Mouse (Mus musculus): Measurements from ENCODE around the gene Hamp. TPM values are rescaled to one million over a fixed set of nuclear protein-coding genes. Genes with fewer than 3 reads are reported as not detected.

Hamp gene
- polyA plus RNA-seq, 1 experiment, result not detected

- Histone ChIP-seq H3K4me3 (ENCODE audit: insufficient read depth, poor library complexity, severe bottlenecking) (no peak overlapping the region), H3K79me3 (ENCODE audit: low read depth) (peaks cover 3% of the 10 kb centered on the region), H3K79me2 (ENCODE audit: control insufficient read depth, insufficient read depth) (peaks cover 22% of the 10 kb centered on the region), H3ac (ENCODE audit: control insufficient read depth, insufficient read length, low read depth) (no peak overlapping the region), H3K36me3 (ENCODE audit: control insufficient read depth, insufficient read depth) (peaks cover 6% of the 10 kb centered on the region), H3K27me3 (ENCODE audit: control insufficient read depth, insufficient read depth, insufficient read length) (no peaks in the 10 kb centered on the region)
- no peak for TF ChIP-seq FOSL1 (IDR thresholded peaks at IDR 0.05; ENCODE audit: insufficient read depth, low read length, poor library complexity, severe bottlenecking)
- TF ChIP-seq USF1 (IDR thresholded peaks at IDR 0.05; ENCODE audit: low read depth), result no peak
- no peak for TF ChIP-seq CEBPB (IDR thresholded peaks at IDR 0.05; ENCODE audit: low read depth)
- TF ChIP-seq MYOG (IDR thresholded peaks at IDR 0.05; ENCODE audit: control insufficient read depth, extremely low read depth, insufficient read length), result no peak
- no peak for TF ChIP-seq MYOD1 (IDR thresholded peaks at IDR 0.05; ENCODE audit: control insufficient read depth, insufficient read length, low read depth)
- TF ChIP-seq MAX (IDR thresholded peaks at IDR 0.05), result no peak
- TF ChIP-seq CTCF (IDR thresholded peaks at IDR 0.05; ENCODE audit: control insufficient read depth, insufficient read depth, insufficient read length), result no peak
These were observed 16.0 kb upstream of the Hamp start for GRCm38 (mm10) chr7:30959786-30960349.

GRCm38 (mm10) chr7:30958866-30959487 lies 15.1 kb upstream of the Hamp start:
- H3K27me3 ChIP-seq (ENCODE audit: control insufficient read depth, insufficient read depth, insufficient read length), result no peaks in the 10 kb centered on the region
- peaks cover 13% of the 10 kb centered on the region for H3K36me3 ChIP-seq (ENCODE audit: control insufficient read depth, insufficient read depth)
- no peak overlapping the region for H3K4me3 ChIP-seq (ENCODE audit: insufficient read depth, poor library complexity, severe bottlenecking)
- H3ac ChIP-seq (ENCODE audit: control insufficient read depth, insufficient read length, low read depth), result no peak overlapping the region
- H3K79me2 ChIP-seq (ENCODE audit: control insufficient read depth, insufficient read depth), result peaks cover 28% of the 10 kb centered on the region
- no peak for TF ChIP-seq CTCF (IDR thresholded peaks at IDR 0.05; ENCODE audit: control insufficient read depth, insufficient read depth, insufficient read length)
- TF ChIP-seq CEBPB (IDR thresholded peaks at IDR 0.05; ENCODE audit: low read depth), result no peak
- TF ChIP-seq MYOG (IDR thresholded peaks at IDR 0.05; ENCODE audit: control insufficient read depth, extremely low read depth, insufficient read length), result no peak
- no peak for TF ChIP-seq FOSL1 (IDR thresholded peaks at IDR 0.05; ENCODE audit: insufficient read depth, low read length, poor library complexity, severe bottlenecking)
- no peak for TF ChIP-seq MYOD1 (IDR thresholded peaks at IDR 0.05; ENCODE audit: control insufficient read depth, insufficient read length, low read depth)
- TF ChIP-seq USF1 (IDR thresholded peaks at IDR 0.05; ENCODE audit: low read depth), result no peak
- no peak for TF ChIP-seq MAX (IDR thresholded peaks at IDR 0.05)
- H3K79me3 ChIP-seq (ENCODE audit: low read depth), result peaks cover 3% of the 10 kb centered on the region

DNA sequence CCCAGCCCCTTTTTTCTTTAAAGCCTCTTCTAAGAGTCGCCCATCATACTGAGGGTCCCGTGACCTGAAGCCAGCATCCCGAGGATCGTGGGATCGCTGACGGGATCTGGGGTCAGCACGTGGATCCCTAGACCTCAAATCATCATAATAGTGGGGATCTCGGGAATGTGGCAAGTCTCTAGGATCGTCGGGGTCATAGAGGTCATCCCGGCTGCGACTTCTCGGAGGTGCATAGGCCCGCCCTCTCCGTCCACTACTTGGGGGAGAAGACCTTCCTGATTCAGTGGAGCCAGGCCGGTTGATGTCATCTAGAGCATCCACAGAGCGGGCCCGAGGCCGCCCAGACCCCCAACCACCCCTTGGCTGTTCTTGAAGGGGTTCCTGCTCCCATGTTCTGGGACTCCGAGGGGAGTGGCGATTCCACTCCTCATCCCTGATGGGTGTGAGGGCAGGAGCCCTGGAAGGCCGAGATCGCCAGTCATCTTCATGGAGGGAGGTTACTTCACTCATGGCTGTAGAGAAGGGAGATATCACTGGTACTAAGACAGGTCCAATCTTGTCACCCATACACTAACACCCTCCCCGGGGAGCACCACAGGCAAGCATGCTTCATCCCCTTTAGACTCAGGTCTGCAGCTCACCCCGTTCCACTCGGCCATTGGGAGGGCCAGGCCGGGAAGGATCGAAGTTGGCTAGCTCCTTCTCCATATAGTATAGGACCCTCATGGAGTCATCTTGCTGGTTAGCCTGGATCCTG lies 14.5 kb upstream of the Hamp start:
- peak overlapping the region; percentile 60 for H3K4me3 ChIP-seq (ENCODE audit: insufficient read depth, poor library complexity, severe bottlenecking)
- H3K79me3 ChIP-seq (ENCODE audit: low read depth), result peaks cover 3% of the 10 kb centered on the region
- H3K79me2 ChIP-seq (ENCODE audit: control insufficient read depth, insufficient read depth), result peaks cover 28% of the 10 kb centered on the region
- TF ChIP-seq MYOG (IDR thresholded peaks at IDR 0.05; ENCODE audit: control insufficient read depth, extremely low read depth, insufficient read length) (no peak), FOSL1 (IDR thresholded peaks at IDR 0.05; ENCODE audit: insufficient read depth, low read length, poor library complexity, severe bottlenecking) (no peak), USF1 (IDR thresholded peaks at IDR 0.05; ENCODE audit: low read depth) (no peak), CEBPB (IDR thresholded peaks at IDR 0.05; ENCODE audit: low read depth) (no peak), MYOD1 (IDR thresholded peaks at IDR 0.05; ENCODE audit: control insufficient read depth, insufficient read length, low read depth) (no peak), MAX (IDR thresholded peaks at IDR 0.05) (no peak), CTCF (IDR thresholded peaks at IDR 0.05; ENCODE audit: control insufficient read depth, insufficient read depth, insufficient read length) (no peak)
- H3K36me3 ChIP-seq (ENCODE audit: control insufficient read depth, insufficient read depth), result peaks cover 20% of the 10 kb centered on the region
- peak overlapping the region; percentile 72 for H3ac ChIP-seq (ENCODE audit: control insufficient read depth, insufficient read length, low read depth)
- no peaks in the 10 kb centered on the region for H3K27me3 ChIP-seq (ENCODE audit: control insufficient read depth, insufficient read depth, insufficient read length)

DNA sequence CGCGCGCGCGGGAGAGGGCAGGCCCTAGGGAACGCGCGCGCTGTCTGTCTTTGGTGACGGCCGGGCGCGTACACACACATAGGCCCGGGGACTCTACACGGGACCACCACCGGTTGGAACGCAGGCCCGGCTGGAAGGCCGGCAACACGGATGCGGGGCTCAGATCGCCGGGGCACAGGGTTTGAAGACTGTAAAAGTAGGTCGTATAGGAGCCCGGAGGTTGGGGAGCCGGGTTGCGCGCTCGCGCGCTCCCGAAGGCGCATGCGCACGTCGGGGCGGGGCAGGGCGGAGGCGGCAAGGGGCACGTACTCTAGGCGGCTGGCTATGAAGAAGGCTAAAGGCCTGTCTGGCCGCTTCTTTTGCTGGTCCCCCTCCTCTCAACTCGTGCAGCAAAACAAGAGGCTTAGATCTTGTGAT lies 13.5 kb upstream of the Hamp start:
- Histone ChIP-seq H3K27me3 (ENCODE audit: control insufficient read depth, insufficient read depth, insufficient read length) (no peaks in the 10 kb centered on the region), H3K79me3 (ENCODE audit: low read depth) (peaks cover 3% of the 10 kb centered on the region), H3K4me3 (ENCODE audit: insufficient read depth, poor library complexity, severe bottlenecking) (peak overlapping the region; percentile 60), H3K79me2 (ENCODE audit: control insufficient read depth, insufficient read depth) (peaks cover 28% of the 10 kb centered on the region), H3ac (ENCODE audit: control insufficient read depth, insufficient read length, low read depth) (peak overlapping the region; percentile 95), H3K36me3 (ENCODE audit: control insufficient read depth, insufficient read depth) (peaks cover 21% of the 10 kb centered on the region)
- no peak for TF ChIP-seq CEBPB (IDR thresholded peaks at IDR 0.05; ENCODE audit: low read depth)
- no peak for TF ChIP-seq FOSL1 (IDR thresholded peaks at IDR 0.05; ENCODE audit: insufficient read depth, low read length, poor library complexity, severe bottlenecking)
- no peak for TF ChIP-seq MAX (IDR thresholded peaks at IDR 0.05)

DNA sequence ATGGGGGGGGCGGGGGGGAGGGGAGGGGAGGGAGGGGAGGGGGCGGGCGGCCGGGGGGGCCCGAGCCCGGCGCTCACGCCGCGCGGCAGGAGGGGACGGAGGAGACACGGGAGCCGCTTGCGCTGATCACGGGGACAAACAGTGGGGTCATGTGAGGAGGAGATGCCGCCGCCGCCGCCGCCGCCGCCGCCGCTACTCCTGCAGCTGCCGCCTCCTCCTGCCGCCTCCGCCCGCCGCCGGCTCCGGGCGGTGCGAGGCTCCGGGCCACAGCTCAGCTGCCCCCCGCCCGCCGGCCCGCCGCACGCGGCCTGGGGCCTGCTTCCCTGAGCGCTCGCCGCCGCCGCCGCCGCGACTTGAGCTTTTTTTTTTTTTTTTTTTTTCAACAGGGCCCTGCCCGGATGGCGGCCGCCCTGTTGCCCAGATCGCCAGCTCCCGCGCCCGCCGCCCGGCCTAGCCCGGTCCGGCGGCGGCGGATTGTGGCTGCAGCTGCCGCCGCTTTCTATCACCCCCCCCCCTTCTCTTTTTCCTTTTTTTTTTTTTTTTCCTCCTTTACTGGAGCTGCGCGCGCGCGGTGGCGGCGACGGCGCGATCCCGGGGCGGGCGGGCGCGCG lies 13.0 kb upstream of the Hamp start, which contains the start of gene Usf2:
Usf2 (minus strand) TSS at position 48 of the 611 bp plus-strand sequence.
- peaks cover 28% of the 10 kb centered on the region for H3K79me2 ChIP-seq (ENCODE audit: control insufficient read depth, insufficient read depth)
- TF ChIP-seq CEBPB (IDR thresholded peaks at IDR 0.05; ENCODE audit: low read depth), result no peak
- no peak for TF ChIP-seq FOSL1 (IDR thresholded peaks at IDR 0.05; ENCODE audit: insufficient read depth, low read length, poor library complexity, severe bottlenecking)
- no peak for TF ChIP-seq MAX (IDR thresholded peaks at IDR 0.05)
- TF ChIP-seq USF1 (IDR thresholded peaks at IDR 0.05; ENCODE audit: low read depth), result no peak
- TF ChIP-seq MYOG (IDR thresholded peaks at IDR 0.05; ENCODE audit: control insufficient read depth, extremely low read depth, insufficient read length), result no peak
- no peak for TF ChIP-seq CTCF (IDR thresholded peaks at IDR 0.05; ENCODE audit: control insufficient read depth, insufficient read depth, insufficient read length)
- no peak for TF ChIP-seq MYOD1 (IDR thresholded peaks at IDR 0.05; ENCODE audit: control insufficient read depth, insufficient read length, low read depth)
- H3K4me3 ChIP-seq (ENCODE audit: insufficient read depth, poor library complexity, severe bottlenecking), result peak within 1 kb of the TSS; percentile 60
- peaks cover 3% of the 10 kb centered on the region for H3K79me3 ChIP-seq (ENCODE audit: low read depth)
- H3K36me3 ChIP-seq (ENCODE audit: control insufficient read depth, insufficient read depth), result peaks cover 21% of the 10 kb centered on the region
- H3K27me3 ChIP-seq (ENCODE audit: control insufficient read depth, insufficient read depth, insufficient read length), result no peaks in the 10 kb centered on the region
- peak within 1 kb of the TSS; percentile 95 for H3ac ChIP-seq (ENCODE audit: control insufficient read depth, insufficient read length, low read depth)

Data from C2C12 (cell line).